Mouse (Mus musculus): ENCODE data around the gene Fam160a2.
"Not testable (repeated sequence)": the region's sequence is repeated elsewhere in the genome, so short reads cannot be mapped to it uniquely, and the experiment has no call there.

Gene Fam160a2

DNA sequence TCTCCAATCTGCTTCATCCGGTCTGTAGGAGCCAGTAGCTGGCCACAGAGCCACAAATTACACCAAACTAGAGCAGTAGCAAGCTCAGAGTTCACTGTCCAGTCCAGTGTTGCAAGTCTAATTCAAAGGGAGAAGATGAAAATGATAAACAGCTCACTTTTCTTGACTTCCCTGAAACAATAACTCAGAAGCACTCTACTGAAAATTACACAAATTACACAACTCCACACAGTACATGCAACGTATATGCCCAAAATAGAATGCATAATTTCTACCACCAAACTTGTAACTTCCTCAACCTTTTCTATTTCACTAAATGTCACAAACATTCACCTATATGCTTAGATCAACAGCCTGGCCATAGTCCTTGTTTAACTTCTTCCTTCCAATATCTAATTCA, 9.6 kb downstream of the Fam160a2 start:
- no peak for DNase-seq (ENCODE audit: low spot score)

GRCm38 (mm10) chr7:105387696-105388095, 12.2 kb downstream of the Fam160a2 start:
- no peak for DNase-seq (ENCODE audit: low spot score)

DNA sequence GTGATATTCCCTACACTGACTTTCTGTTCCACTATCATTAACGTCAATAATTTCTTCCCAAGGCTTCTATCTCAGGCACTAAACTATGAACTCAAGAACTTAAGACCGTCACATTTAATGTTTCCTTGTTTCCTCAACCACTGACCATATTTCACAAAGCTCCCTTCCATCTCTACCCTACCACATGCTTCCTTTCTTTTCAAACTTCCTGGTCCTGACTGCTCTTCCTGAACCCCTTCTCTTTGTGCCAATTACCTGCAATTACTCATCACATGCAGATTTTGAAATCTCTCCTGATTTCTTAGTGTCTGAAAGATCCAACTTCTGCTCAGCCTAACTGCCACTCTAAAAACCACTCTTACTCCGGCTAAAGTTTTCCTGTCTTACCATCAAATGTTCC, 19.5 kb downstream of the Fam160a2 start:
- no peak for DNase-seq (ENCODE audit: low spot score)

- no peak for DNase-seq (ENCODE audit: low spot score)
Measured at GRCm38 (mm10) chr7:105374866-105375265, 25.0 kb downstream of the Fam160a2 start, which contains the start of gene Gm5901. Gene Gm5901 (plus strand): TSS chr7:105375038.

DNA sequence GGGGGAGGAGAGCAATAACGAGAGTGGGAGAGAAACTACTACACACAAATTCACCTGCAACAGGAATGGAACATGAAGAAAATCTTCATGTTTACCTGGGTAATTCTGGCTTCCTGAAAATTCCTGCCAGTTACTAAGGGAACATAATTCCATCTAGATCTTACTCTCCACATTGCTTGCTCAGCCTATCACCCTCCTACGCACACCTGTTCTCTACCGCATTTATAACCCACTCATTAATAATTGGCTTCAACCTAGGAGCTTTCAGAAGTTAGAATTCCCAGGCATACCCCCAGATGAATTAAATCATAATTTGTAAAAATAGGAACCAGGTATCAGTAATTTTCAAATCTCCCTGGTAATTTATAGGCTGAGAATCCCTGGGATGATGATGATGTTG, 25.9 kb downstream of the Fam160a2 start:
- no peak for DNase-seq (ENCODE audit: low spot score)

DNA sequence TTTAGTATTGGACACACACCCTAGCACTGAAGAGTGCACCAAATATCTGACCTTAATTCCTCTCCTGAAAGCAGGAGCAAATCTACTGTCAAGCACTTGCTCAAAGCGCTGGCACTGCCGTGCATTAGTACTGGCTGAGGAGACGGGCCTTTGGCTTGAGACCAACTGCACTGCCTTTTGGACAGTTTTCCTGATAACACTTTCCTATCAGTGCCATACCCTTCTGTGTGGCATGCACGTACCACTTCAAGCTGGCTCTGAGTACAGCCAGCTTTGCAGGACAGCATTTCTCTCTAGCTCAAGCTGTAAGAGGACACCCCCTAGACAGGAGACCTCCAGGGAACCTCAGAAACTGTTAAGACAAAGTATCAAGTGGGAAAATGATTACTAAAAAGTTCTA, 26.3 kb downstream of the Fam160a2 start:
- no peak for DNase-seq (ENCODE audit: low spot score)

- DNase-seq (ENCODE audit: low spot score), result no peak
Measured at GRCm38 (mm10) chr7:105372912-105373311, 26.9 kb downstream of the Fam160a2 start.

DNA sequence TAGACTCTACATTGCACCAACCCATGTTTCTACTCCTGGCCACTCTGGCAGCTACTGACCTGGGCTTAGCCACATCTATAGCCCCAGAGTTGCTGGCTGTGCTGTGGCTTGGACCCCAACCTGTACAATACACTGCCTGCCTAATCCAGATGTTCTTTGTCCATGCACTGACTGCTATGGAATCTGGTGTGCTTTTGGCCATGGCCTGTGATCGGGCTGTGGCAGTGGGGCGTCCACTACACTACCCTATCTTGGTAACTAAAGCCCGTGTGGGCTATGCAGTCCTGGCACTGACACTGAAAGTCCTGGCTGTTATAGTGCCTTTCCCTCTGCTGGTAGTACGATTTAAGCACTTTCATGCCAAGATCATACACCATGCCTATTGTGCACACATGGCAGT, 31.3 kb downstream of the Fam160a2 start:
- no peak for DNase-seq (ENCODE audit: low spot score)

DNA sequence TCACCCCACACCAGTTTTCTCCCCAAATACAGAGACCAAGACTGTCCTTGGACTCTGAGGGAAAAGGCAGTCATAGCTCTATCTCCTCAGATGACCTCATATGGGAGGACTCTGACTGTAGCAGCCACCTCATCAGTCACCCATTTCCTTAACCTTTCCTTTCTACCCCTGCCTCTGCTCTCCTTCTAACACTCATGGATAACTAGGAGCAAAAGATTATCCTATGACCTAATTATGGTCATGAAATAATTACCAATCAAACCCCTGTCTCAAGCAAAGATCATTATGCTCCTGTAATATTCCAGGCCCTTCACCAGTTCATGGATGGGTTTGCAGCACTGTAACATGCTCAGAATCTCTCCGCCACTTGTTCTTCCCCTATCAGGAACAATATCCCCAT, 31.9 kb downstream of the Fam160a2 start, which contains the start of gene Olfr692:
Gene Olfr692 (plus strand): TSS at position 301 of the 400 bp plus-strand sequence.
- no peak for DNase-seq (ENCODE audit: low spot score)

DNA sequence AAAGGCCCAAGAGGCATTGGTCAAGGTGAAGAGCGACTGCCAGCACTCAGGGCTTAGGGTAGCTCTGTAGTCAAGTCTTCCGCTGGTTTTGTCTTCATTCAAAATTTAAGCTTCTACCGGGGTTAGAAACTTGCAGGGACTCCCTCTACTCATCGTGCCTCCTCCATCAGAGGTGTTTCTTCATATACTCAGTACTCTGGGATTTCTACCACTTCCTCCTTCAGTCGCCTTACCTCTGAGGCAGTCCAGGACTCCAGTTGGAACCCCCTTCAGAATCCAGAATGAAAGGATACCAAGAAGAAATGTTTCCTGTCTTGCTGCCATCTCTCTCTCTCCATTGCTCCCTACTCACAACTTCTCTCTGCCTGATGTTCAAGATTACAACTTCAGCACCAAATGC, 32.6 kb downstream of the Fam160a2 start:
- no peak for DNase-seq (ENCODE audit: low spot score)

- no peak for DNase-seq (ENCODE audit: low spot score)
Measured at GRCm38 (mm10) chr7:105361713-105362112, 38.1 kb downstream of the Fam160a2 start.

- not testable (repeated sequence) for DNase-seq (ENCODE audit: low spot score)
Measured at GRCm38 (mm10) chr7:105356487-105356886, 43.4 kb downstream of the Fam160a2 start.

DNA sequence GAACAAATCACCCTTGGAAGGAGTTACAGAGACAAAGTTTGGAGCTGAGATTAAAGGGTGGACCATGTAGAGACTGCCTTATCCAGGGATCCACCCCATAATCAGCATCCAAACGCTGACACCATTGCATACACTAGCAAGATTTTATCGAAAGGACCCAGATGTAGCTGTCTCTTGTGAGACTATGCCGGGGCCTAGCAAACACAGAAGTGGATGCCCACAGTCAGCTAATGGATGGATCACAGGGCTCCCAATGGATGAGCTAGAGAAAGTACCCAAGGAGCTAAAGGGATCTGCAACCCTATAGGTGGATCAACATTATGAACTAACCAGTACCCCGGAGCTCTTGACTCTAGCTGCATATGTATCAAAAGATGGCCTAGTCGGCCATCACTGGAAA, 43.8 kb downstream of the Fam160a2 start:
- DNase-seq (ENCODE audit: low spot score), result not testable (repeated sequence)

DNA sequence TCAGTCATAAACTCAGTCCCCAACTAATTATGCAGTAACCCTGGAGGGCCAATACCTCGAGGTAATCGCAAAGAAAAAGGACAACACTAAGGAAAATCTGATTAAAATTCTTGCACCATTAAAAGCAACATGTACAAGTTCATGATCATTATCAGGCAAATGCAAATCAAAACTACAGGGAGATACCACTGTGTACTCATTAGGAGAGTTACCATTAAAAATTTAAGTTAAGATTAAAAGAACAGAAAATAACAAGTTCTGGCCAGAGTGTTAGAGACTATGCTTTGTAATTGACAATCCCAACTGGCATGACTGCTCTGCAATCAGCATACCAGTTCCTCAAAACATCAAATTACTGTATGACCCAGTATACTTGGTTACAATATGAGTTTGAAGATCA, 57.1 kb downstream of the Fam160a2 start:
- DNase-seq (ENCODE audit: low spot score), result no peak

DNA sequence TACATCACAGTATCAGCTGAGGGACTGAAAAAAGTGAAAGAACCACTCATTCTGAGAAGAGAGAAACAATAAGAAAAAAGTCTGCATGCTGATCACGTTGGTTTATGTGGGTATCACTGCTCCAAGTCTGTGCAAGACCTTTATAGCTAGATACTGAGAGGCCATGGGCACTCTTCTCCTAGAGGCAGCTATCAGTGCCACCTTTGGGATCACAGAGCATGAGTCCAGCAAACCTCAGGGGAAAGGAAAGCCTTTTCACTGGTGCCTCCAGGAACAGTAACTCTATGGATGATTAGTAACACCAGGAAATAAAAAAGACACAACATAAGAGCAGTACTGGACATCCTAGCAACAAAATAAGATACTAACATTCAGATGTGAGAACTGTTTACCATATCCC, 57.7 kb downstream of the Fam160a2 start, which contains the start of gene Olfr691:
Gene Olfr691 (minus strand): TSS at position 101 of the 400 bp plus-strand sequence.
- DNase-seq (ENCODE audit: low spot score), result no peak

- no peak for DNase-seq (ENCODE audit: low spot score)
Measured at GRCm38 (mm10) chr7:105334004-105334403, 65.8 kb downstream of the Fam160a2 start, which contains the start of gene Olfr690. Gene Olfr690 (minus strand): TSS chr7:105334104.

DNA sequence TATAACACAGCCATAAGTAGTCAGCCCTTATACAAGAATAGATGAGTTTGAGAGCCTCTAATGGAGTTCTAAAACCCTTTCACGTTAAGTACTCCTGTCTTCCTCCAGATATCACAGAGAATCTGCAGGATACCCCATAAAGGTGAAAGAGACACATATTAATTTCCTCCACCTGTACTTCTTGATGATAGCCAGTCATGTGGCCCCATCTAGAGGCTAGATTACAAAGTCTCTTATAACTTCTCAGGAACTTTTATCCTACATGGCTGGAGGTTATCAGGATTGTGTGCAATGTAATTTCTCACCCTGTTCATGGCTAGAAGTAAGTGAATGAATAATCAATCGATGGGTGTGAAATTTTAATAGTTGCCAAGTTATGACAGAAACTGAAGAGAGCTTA, 74.6 kb downstream of the Fam160a2 start:
- no peak for DNase-seq (ENCODE audit: low spot score)
